Mouse (Mus musculus): Measurements from ENCODE around the gene Chst8. TPM values are rescaled to one million over a fixed set of nuclear protein-coding genes. Genes with fewer than 3 reads are reported as not detected.

The Chst8 gene
- polyA plus RNA-seq, 1 experiment from 2014 or later, result 9.2 TPM

GRCm38 (mm10) chr7:34717161-34717810 lies 95.2 kb downstream of the Chst8 start:
- Histone ChIP-seq H3K4me2 (ENCODE audit: low read length) (no peak overlapping the region; the same call in 1 of the 2 replicates), H3K4me1 (ENCODE audit: control insufficient read depth, insufficient read depth, low read depth, low read length) (peaks cover 16% of the 10 kb centered on the region), H3K4me3 (ENCODE audit: low read length) (no peak overlapping the region), H3K36me3 (ENCODE audit: control insufficient read depth, insufficient read depth, low read length) (no peaks in the 10 kb centered on the region), H3K27me3 (replicated peaks; ENCODE audit: control insufficient read depth, insufficient read depth, low read length) (no peaks in the 10 kb centered on the region), H3K9me3 (ENCODE audit: control insufficient read depth, low read length) (no peaks in the 10 kb centered on the region), H3K27ac (ENCODE audit: low read depth, low read length) (no peak overlapping the region), H3K9ac (ENCODE audit: low read depth, low read length) (peak overlapping the region; percentile 5; the same call in 1 of the 2 replicates)
- 7% methylated on average over 11 of the region's 11 CpGs for WGBS
- ATAC-seq, result no peak

- Histone ChIP-seq H3K9ac (ENCODE audit: low read depth, low read length) (no peak overlapping the region), H3K4me3 (ENCODE audit: low read length) (no peak overlapping the region), H3K4me1 (ENCODE audit: control insufficient read depth, insufficient read depth, low read depth, low read length) (peaks cover 9% of the 10 kb centered on the region), H3K36me3 (ENCODE audit: control insufficient read depth, insufficient read depth, low read length) (no peaks in the 10 kb centered on the region), H3K9me3 (ENCODE audit: control insufficient read depth, low read length) (no peaks in the 10 kb centered on the region), H3K27me3 (replicated peaks; ENCODE audit: control insufficient read depth, insufficient read depth, low read length) (no peaks in the 10 kb centered on the region), H3K27ac (ENCODE audit: low read depth, low read length) (no peak overlapping the region), H3K4me2 (ENCODE audit: low read length) (no peak overlapping the region)
- no peak; the same call in 1 of the 2 replicates for ATAC-seq
- WGBS, result 62% methylated on average over 11 of the region's 11 CpGs
Measured at GRCm38 (mm10) chr7:34714848-34715460, 97.6 kb downstream of the Chst8 start.

- peaks cover 3% of the 10 kb centered on the region; the same call in 1 of the 2 replicates for H3K4me1 ChIP-seq (ENCODE audit: control insufficient read depth, insufficient read depth, low read depth, low read length)
Measured at GRCm38 (mm10) chr7:34709111-34709510, 103.4 kb downstream of the Chst8 start.

GRCm38 (mm10) chr7:34704401-34704800 lies 108.1 kb downstream of the Chst8 start:
- 28% methylated on average over 4 of the region's 4 CpGs for WGBS
- Histone ChIP-seq H3K36me3 (ENCODE audit: control insufficient read depth, insufficient read depth, low read length) (no peaks in the 10 kb centered on the region), H3K27me3 (replicated peaks; ENCODE audit: control insufficient read depth, insufficient read depth, low read length) (no peaks in the 10 kb centered on the region), H3K4me1 (ENCODE audit: control insufficient read depth, insufficient read depth, low read depth, low read length) (peaks cover 3% of the 10 kb centered on the region; the same call in 1 of the 2 replicates), H3K27ac (ENCODE audit: low read depth, low read length) (no peak overlapping the region), H3K4me3 (ENCODE audit: low read length) (no peak overlapping the region), H3K9ac (ENCODE audit: low read depth, low read length) (no peak overlapping the region), H3K4me2 (ENCODE audit: low read length) (no peak overlapping the region), H3K9me3 (ENCODE audit: control insufficient read depth, low read length) (peaks cover 4% of the 10 kb centered on the region; the same call in 1 of the 2 replicates)
- no peak for ATAC-seq

More at GRCm38 (mm10) chr7:34709111-34709510, 103.4 kb downstream of the Chst8 start:
- H3K9ac ChIP-seq (ENCODE audit: low read depth, low read length), result no peak overlapping the region
- H3K27me3 ChIP-seq (replicated peaks; ENCODE audit: control insufficient read depth, insufficient read depth, low read length), result no peaks in the 10 kb centered on the region
- no peak overlapping the region for H3K27ac ChIP-seq (ENCODE audit: low read depth, low read length)
- H3K4me3 ChIP-seq (ENCODE audit: low read length), result no peak overlapping the region
- 48% methylated on average over 4 of the region's 4 CpGs for WGBS
- peaks cover 4% of the 10 kb centered on the region; the same call in 1 of the 2 replicates for H3K9me3 ChIP-seq (ENCODE audit: control insufficient read depth, low read length)
- no peak overlapping the region for H3K4me2 ChIP-seq (ENCODE audit: low read length)
- ATAC-seq, result peak; percentile 77; the same call in 1 of the 2 replicates
- no peaks in the 10 kb centered on the region for H3K36me3 ChIP-seq (ENCODE audit: control insufficient read depth, insufficient read depth, low read length)

GRCm38 (mm10) chr7:34703437-34703836 lies 109.1 kb downstream of the Chst8 start:
- Histone ChIP-seq H3K27me3 (replicated peaks; ENCODE audit: control insufficient read depth, insufficient read depth, low read length) (no peaks in the 10 kb centered on the region), H3K27ac (ENCODE audit: low read depth, low read length) (no peak overlapping the region), H3K4me3 (ENCODE audit: low read length) (no peak overlapping the region), H3K36me3 (ENCODE audit: control insufficient read depth, insufficient read depth, low read length) (no peaks in the 10 kb centered on the region), H3K9me3 (ENCODE audit: control insufficient read depth, low read length) (peaks cover 4% of the 10 kb centered on the region; the same call in 1 of the 2 replicates), H3K4me2 (ENCODE audit: low read length) (no peak overlapping the region), H3K9ac (ENCODE audit: low read depth, low read length) (no peak overlapping the region), H3K4me1 (ENCODE audit: control insufficient read depth, insufficient read depth, low read depth, low read length) (peaks cover 3% of the 10 kb centered on the region; the same call in 1 of the 2 replicates)
- no peak for ATAC-seq
- WGBS, result 39% methylated on average over 4 of the region's 4 CpGs

GRCm38 (mm10) chr7:34702718-34703351 lies 109.7 kb downstream of the Chst8 start:
- no peaks in the 10 kb centered on the region for H3K27me3 ChIP-seq (replicated peaks; ENCODE audit: control insufficient read depth, insufficient read depth, low read length)
- H3K36me3 ChIP-seq (ENCODE audit: control insufficient read depth, insufficient read depth, low read length), result no peaks in the 10 kb centered on the region
- 22% methylated on average over 11 of the region's 11 CpGs for WGBS
- ATAC-seq, result no peak
- H3K27ac ChIP-seq (ENCODE audit: low read depth, low read length), result no peak overlapping the region
- peaks cover 4% of the 10 kb centered on the region; the same call in 1 of the 2 replicates for H3K9me3 ChIP-seq (ENCODE audit: control insufficient read depth, low read length)
- no peak overlapping the region for H3K9ac ChIP-seq (ENCODE audit: low read depth, low read length)
- peaks cover 3% of the 10 kb centered on the region; the same call in 1 of the 2 replicates for H3K4me1 ChIP-seq (ENCODE audit: control insufficient read depth, insufficient read depth, low read depth, low read length)
- no peak overlapping the region for H3K4me2 ChIP-seq (ENCODE audit: low read length)
- H3K4me3 ChIP-seq (ENCODE audit: low read length), result no peak overlapping the region

GRCm38 (mm10) chr7:34699888-34700287 lies 112.6 kb downstream of the Chst8 start:
- Histone ChIP-seq H3K27me3 (replicated peaks; ENCODE audit: control insufficient read depth, insufficient read depth, low read length) (no peaks in the 10 kb centered on the region), H3K9me3 (ENCODE audit: control insufficient read depth, low read length) (no peaks in the 10 kb centered on the region), H3K36me3 (ENCODE audit: control insufficient read depth, insufficient read depth, low read length) (no peaks in the 10 kb centered on the region), H3K9ac (ENCODE audit: low read depth, low read length) (no peak overlapping the region), H3K4me3 (ENCODE audit: low read length) (no peak overlapping the region), H3K4me2 (ENCODE audit: low read length) (no peak overlapping the region), H3K4me1 (ENCODE audit: control insufficient read depth, insufficient read depth, low read depth, low read length) (peaks cover 5% of the 10 kb centered on the region; the same call in 1 of the 2 replicates), H3K27ac (ENCODE audit: low read depth, low read length) (no peak overlapping the region)
- ATAC-seq, result no peak
- 66% methylated on average over 3 of the region's 3 CpGs for WGBS

- no peaks in the 10 kb centered on the region for H3K36me3 ChIP-seq (ENCODE audit: control insufficient read depth, insufficient read depth, low read length)
- H3K9me3 ChIP-seq (ENCODE audit: control insufficient read depth, low read length), result no peaks in the 10 kb centered on the region
- H3K27ac ChIP-seq (ENCODE audit: low read depth, low read length), result no peak overlapping the region
- no peak for ATAC-seq
- peaks cover 2% of the 10 kb centered on the region for H3K4me1 ChIP-seq (ENCODE audit: control insufficient read depth, insufficient read depth, low read depth, low read length)
- H3K9ac ChIP-seq (ENCODE audit: low read depth, low read length), result no peak overlapping the region
- no peak overlapping the region for H3K4me2 ChIP-seq (ENCODE audit: low read length)
- no peaks in the 10 kb centered on the region for H3K27me3 ChIP-seq (replicated peaks; ENCODE audit: control insufficient read depth, insufficient read depth, low read length)
- 73% methylated on average over 9 of the region's 9 CpGs for WGBS
- no peak overlapping the region for H3K4me3 ChIP-seq (ENCODE audit: low read length)
Measured at GRCm38 (mm10) chr7:34698221-34698620, 114.3 kb downstream of the Chst8 start.

GRCm38 (mm10) chr7:34696086-34696485 lies 116.4 kb downstream of the Chst8 start:
- Histone ChIP-seq H3K27ac (ENCODE audit: low read depth, low read length) (no peak overlapping the region), H3K4me1 (ENCODE audit: control insufficient read depth, insufficient read depth, low read depth, low read length) (peaks cover 4% of the 10 kb centered on the region), H3K4me2 (ENCODE audit: low read length) (no peak overlapping the region), H3K36me3 (ENCODE audit: control insufficient read depth, insufficient read depth, low read length) (no peaks in the 10 kb centered on the region), H3K9ac (ENCODE audit: low read depth, low read length) (no peak overlapping the region), H3K27me3 (replicated peaks; ENCODE audit: control insufficient read depth, insufficient read depth, low read length) (no peaks in the 10 kb centered on the region), H3K4me3 (ENCODE audit: low read length) (no peak overlapping the region), H3K9me3 (ENCODE audit: control insufficient read depth, low read length) (no peaks in the 10 kb centered on the region)
- WGBS, result 43% methylated on average over 9 of the region's 9 CpGs
- no peak for ATAC-seq

Data from hindbrain, embryonic 16.5 days (tissue).